Mouse (Mus musculus) embryo, embryonic 10.5 days (tissue): Measurements from ENCODE around the gene Ccm2.

ENCODE experiments used
- DNase-seq: peaks from one replicate; pipeline ENCODE4 v3.0.0-alpha.2; 2015; ENCODE audit warnings: low spot score

The Ccm2 gene

DNA sequence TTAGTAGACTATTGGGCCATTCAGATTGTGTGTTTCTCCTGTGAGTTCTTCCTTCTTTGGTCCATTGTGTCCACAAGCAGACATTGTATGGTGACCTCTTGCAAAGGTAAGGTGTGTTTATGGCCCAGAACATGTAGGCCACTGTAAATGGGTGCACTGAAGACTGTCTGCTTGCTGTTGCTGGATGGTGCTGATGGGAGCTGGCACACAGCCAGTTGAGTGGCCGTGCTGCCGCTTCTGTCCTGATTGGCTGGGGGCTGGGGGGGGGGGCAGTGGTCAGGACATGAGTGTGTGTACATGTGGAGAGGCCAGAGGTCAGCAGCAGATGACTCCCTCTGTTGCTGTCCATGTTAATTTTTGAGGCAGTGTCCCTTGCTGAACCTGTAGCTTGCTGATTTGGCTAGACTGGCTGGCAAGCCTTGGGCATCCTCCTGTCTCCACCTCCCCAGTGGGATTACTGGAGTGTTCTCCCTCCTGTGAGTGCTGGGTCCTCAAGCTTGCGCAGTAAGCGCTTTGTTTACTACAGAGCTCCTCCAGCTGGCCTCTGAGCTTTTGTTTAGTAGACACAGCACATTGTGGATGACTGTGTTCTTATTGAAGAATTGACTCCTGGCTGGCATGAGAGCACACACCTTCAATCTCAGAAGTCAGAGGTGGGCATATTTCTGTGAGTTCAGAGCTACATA is 33.5 kb downstream of the Ccm2 start:
- no peak for DNase-seq

DNA sequence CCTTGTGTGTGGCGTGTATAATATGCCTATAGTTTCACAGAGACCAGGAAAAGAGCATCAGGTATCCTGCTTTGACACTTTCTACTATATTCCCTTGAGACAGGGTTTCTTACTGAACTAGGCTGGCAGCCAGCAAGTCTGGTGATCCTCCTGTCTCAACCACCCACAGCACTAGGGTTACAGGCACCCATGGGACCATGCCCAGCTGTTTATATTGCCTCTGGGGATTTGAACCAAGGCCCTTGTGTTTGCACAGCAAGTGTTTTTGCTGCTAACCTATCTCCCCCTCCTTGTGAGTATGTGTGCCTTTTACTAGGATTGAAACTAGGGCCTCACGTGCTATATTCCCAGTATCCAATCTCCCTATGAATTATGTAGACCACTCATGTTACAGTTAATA is 34.9 kb downstream of the Ccm2 start:
- no peak for DNase-seq

DNA sequence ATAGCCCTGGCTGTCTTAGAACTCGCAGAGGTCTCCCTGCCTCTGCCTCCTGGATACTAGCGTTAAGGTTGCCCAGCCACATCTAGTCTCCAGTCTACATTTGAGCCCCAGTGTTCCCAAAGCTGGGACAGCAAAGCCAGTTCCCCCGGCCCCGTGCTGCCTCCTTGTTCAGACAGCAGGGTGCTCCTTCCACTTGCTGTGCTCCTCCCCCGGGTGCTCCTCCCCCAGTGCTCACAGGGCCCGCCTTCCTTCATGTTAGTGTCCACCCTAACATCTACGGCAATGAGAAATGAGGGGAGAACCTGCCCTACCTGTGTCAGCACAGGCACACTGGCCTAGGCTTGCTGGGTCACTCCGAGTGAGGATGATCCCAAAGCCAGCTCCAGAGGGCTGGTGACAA is 39.1 kb downstream of the Ccm2 start:
- DNase-seq, result no peak

DNA sequence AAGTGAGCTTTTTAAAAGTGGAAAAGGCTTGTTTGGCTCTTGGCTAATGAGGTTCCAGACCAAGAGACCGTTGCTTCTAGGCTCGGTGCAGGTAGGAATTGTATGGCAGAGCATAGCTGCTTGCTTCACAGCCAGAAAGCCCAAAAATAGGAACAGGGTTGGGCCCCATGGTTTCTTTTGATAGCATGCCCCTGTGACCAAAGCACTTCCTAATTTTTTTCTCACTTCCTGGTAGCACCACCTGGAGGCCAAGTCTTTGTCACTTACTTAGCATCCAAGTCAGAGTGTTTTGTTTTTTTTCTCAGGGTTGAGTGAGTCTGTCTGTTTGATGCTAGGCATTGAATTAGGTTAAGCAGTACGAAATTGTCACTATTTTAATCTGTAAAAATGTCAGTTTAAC is 40.0 kb downstream of the Ccm2 start:
- no peak for DNase-seq

DNA sequence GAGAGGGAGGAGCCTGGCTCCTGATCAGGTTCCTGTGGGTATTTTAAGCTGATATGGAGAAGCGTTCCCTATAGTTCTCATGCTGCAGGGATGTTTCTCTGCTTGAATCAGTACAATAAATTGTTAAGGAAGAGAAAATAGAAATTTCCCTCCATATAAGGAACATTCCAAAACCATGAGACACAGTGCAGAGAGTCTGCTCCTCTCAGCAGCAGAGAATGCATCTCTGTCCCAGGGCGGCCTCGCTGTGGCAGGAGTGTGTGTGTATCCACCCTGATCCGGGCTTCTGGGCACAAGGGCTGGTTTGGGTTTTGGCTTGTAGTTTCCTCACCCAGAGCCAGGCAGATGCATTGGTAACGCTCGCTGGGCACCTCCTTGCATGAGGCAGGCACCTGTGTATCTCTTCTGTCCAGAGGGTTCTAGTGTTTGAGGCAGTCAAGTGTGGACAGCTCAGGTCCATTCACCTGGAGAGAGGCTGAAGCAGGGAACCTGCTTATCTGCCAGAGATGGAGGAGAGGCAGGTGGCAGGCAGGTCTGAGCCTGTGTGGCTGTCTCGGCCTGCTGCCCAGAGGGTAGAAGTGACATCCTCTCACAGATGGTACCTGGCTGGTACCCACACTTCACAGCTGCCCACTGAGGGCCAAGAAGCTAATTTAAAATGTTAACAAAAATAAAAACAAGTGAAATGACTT is 40.7 kb downstream of the Ccm2 start:
- DNase-seq, result no peak

DNA sequence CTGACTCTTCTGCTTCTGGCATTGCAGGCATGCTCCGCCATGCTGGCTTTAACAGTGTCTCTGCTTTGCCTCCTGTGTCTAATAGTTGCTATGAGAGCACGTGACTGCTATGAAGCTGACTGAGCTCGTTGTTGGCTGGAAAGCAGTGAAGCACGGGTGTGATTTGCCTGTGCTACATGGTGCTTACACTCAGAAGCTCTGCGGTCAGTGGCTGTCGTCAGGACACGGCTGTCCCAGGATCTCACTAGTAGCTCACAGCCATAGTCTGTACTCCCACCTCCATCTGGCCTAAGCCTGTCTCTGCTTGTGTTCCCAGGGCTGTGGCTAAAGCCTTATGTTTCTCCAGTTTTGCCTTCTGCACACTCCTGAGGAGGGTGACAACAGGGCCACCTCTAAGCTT is 41.6 kb downstream of the Ccm2 start:
- no peak for DNase-seq

DNA sequence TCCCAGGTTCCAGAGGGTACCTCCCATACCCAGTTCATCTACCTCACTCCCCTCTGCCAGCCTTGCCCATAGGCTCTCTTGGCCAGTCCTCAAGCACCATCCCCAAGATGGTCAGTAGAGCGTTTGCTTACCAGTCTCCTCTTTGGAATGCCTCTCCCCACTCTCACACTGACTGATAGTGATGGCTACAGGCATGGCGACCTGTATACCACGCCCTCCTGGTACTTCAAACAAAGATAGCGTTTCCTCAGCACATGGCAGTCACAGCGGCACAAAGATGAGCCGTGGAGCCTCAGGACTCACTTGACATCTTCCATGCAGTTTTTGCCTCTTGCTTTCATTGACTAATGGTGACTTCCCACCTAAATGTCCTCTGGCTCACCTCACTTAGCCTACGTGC is 43.2 kb downstream of the Ccm2 start:
- no peak for DNase-seq

DNA sequence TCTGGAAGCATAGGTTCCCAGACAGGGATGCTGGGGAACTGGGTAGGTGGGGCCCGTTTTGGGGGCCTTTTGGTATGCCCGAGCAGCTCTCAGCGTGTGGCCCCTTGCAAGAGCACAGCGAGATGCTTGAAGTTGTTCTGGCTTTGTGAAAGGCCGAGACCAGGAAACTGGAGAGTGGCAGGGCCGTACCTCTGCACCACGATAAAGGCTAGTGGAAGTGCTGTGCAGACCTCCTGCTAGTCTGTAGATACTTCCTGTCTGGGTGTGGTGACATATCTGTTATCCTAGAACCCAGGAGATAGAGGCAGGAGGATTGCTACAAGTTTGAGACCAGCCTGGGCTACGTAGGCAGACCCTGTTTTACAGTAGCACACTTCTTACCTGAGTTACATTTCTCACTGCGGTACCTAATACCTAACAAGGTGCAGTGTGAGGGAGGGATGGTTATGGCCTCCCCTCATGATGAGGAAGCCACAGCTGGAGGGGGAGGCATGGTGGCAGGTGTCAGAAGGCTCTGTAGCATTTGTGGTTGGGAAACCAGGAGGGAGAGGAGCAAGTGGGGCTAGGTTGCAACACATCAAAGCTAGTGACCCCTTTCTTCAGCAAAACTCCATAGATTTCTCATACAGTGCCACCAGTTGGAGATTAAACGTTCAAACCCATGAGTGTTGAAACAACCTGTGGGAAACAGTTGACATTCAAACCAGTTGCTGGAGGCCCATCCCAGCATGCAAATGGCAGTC is 44.4 kb downstream of the Ccm2 start:
- DNase-seq, result no peak

DNA sequence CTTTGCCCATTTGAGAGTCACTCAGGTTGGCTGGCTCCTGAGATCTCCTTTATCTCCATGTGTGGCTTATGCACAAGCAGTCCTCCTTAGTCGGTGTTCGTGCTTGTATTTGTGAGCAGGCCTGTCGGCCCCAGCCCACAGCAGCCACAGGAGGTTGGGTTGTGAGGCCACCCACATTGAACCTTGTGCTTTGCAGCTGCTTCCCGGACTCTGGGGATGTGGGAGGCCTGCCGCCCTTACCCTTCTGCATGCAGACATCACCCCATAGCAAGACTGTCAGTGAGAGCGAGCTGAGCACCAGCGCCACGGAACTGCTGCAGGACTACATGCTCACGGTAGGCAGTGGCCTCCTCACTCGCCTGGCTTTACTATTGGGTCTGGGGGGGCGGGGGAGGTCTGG is 46.7 kb downstream of the Ccm2 start:
- DNase-seq, result no peak

DNA sequence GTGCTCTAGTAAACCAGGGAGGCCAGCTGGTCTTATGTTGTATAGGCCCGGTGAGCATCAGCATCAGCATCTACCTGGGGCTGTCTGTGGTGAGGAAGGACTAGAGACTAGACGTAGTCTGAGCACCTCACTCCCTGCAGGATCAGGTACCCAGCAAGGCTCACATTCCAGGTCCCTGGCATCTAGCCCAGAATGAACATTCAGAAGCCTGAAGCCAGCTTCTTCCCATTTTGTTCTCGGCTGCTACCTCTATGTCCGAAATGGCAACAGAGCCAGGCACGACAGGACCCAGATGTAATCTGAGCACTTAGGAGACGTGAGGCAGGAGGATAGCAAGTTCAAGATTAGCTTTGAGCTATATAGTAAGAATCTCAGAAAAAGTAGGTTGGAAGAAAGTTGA is 48.2 kb downstream of the Ccm2 start:
- DNase-seq, result no peak

DNA sequence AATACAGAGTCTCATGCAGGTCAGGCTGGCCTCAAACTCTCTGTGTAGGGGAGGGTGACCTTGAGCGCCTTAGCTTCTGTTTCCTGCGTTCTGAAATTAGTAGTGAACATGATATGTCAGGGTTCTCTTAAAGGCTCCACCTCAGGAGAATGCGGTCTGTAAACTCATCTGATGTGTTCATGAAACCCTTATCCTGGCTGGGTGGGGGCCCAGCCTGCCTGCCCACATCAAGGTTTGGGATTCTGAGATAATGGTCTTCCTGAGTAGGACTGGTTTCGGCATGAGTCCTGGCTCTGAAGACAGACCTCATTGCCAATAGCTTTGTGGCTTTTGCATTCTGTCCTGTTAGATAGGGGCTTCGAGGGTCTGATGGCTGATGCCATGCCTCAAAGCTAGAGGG is 48.7 kb downstream of the Ccm2 start:
- DNase-seq, result no peak

DNA sequence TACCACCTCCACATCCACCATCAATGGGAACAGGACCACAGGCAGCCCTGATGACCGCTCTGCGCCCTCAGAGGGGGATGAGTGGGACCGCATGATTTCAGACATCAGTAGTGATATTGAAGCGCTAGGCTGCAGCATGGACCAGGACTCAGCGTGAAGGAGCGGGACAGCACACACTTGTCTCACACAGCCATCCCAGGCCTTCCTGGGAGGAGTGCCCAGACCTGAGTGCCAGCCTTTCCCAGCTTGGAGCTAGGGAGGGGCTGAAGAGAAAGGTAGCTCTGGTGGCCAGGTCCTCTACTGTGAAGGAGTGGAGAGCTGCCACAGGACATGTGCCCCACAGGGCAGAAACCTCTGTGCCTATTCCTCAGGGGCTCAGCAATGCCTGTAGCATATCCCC is 49.5 kb downstream of the Ccm2 start:
- no peak for DNase-seq

DNA sequence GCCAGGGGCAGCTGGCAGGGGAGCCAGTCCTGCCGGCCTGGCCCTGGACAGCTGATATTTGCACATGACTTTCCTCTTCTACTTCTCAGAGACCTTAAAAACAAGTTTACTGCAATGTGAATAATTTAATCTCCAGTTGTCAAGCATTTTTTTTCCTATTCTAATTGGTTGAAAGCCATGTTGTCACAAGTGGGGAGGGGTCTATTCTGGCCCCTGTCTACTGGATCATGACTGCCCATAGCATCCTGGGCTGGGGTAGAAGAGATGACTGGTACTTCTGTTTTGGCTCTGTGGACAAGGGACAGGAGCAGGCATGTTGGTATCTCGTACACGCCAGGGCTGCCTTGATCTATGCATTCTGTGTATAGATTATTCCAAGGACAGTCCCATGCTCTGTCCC is 49.9 kb downstream of the Ccm2 start:
- no peak for DNase-seq

DNA sequence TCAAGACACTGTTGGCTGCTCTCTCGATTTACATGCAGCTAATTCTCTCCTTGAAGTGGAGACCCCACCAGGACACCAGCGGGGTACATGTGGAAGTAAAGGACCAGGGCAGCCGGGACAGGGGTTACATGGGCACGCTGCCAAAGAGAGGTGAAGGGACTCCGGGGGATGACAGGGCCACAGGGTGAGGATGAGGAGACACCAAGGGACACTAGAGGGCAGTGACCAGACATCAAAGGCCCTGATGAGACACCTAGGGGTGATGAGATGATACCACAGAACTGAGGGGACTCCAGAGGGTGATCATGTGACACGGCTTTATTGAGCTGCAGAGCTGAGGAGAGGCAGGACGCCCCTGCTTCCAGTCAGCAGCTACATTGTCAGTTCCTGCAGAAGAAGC is 50.8 kb downstream of the Ccm2 start:
- DNase-seq, result no peak

DNA sequence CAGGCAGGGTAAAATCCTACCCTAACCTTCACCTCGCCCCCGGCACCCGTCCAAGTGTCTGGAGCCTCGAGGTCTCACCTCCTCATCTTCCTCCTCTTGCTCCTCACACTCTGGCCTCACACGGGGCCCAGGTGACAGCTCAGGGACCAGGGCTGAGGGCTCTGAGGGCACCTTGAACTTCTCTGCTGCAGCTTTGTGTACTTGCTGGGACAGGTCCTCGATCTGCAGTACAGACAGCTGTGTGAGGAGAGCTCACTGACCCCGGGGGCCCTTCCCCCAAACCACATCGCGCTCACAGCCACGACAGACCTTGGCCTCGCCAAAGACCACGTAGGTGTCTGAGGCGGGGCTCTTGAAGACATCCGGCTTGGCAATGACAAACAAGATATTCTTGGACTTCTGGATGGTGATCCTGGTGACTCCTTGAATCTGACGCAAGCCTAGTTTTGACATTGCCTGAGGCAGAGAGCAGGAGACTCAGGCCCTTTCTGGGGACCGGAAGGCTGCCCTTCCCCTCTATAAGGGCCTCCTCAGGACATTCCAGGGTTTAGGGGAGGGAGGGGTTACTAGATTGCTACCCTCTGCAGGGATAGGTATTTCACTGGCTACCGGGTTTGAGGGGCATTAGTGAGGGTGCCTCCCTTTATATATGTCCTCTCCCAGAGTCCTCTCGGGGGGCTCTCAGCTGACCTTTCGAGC is 51.7 kb downstream of the Ccm2 start:
- no peak for DNase-seq

DNA sequence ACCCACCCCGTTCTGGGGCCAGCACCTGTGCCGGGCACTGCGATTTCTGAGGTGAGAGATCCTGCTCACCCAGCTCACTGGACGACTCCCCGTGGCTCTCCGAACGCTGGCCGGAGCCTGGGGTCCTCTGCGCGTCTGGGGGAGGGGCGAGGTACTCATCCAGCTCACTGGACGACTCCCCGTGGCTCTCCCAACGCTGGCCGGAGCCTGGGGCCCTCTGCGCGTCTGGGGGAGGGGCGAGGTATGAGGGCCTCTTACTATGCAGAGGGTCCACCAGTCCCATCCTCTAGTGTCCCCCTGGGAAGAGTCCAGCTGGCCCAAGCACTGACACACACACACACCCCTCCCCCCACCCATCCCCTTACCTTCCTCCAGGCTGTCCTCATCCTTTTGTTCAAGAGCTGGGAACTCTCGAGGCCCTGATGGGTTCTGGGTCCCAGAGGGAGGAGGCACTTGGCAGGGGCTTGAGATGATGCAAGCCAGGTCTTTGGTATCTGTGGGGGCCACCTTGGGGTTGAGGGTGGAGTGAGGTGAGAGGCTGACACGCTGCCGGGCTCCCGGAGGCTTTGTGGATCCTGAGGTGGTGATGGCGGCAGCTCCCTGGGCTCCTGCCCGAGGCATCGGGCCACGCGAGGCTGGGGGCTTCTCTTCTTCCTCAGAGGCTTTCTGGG is 52.5 kb downstream of the Ccm2 start:
- peak; percentile 40 for DNase-seq

DNA sequence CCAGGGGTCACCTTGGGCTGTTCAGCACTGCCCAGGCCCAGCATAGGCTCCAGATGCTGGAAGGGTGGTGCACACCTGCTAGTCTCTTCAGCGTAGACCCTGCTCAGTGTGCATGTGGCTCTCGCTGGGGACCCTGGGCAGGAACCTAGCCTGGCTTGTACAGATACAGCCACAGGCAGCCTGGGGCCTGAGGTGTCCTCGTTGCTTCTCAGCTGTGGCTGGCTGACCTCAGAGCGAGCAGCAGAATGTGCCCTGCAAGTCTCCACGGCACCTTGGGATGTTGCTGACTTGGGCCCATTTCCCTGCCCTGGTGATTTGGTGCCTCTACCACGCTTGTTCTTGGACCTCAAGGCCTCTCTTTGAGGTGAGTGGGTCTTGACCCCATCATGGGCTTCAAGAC is 53.1 kb downstream of the Ccm2 start:
- no peak for DNase-seq

DNA sequence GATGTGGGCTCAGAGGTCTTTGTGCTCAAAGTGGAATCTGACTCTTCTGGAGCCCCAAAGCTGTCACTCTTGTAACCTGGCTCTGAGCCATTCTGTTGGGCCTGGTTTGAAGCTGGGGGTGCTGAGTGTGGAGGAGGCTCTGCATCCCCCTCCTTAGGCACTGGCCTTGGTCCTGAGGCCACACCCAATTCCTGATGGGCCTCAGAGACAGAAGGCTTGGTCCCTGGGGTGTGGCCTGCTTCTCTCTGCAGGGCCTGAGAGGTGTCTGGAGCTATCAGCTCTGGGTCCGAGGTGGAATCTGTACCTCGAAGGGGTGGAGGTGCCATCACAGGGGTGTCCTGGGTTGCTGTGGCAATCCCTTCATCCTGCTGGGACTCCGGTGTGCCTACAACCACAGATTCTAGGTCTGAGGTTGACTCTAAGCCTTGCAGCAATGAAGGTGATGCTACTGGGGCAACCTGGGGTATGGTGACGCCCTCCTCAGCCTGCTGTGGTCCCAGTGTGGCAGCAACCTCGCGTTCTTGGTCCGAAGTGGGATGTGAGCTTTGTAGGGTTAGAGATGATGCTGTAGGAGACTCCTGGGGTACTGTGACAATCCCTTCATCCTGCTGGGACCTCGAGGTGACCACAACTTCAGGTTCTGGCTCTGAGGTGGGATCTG is 53.7 kb downstream of the Ccm2 start:
- DNase-seq, result no peak

DNA sequence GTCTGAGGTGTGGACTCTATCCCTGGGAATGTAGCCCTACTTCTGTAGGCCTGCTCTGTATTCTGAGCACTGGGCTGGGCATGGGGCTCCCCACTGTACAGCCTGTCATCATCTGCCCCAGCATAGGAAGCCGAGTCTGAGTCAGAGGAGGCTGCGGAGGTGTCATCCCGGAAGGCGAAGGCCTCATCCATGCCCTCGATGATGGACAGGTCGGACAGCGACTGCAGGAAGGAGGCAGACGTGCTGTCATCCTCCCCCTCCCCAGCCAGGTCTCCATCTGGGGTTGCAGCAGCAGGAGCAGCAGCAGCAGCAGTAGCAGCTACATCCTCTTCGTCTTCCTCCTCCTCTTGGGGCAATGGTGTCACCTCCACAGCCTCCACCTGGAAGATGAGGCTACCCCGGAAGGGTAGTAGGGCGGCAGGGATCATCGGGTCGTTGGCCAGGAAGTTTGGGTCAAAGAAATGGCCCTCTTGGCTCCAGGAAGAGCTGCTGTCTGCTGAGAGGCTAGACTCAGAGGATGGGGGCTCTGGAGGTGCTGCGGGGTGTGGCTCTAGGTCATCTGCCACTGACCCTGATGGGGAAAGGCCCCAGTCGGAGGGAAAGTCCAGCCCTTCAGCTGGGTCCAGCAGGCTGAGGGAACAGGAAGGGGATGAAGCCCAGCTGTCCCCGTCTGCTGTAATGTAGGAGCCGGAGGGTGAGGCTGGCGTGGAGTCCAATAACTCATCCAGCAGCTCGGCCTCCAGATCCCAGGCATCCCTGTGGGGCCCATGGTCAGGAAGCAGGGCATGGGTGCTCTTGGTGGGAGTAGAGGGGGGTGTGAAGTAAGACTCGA is 55.2 kb downstream of the Ccm2 start:
- no peak for DNase-seq

DNA sequence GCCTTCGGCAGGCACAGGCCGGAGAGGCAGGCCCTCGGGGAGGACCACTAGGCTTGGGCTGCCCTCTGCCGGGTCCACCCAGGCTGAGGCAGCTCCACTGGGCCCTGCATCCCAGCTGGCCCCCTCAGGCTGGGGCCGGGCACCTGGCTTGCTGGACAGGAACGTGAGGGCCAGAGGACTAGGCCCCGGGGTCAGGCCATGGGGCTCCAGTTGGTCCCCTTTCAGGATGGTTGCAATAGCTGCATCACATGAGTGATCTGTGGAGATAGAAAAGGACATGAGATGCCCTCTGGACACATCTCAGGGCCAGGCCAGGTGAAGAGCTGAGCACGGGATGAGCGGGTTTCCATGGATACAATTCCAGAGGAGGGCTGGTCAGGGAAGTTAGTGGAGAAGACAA is 56.0 kb downstream of the Ccm2 start:
- DNase-seq, result no peak

DNA sequence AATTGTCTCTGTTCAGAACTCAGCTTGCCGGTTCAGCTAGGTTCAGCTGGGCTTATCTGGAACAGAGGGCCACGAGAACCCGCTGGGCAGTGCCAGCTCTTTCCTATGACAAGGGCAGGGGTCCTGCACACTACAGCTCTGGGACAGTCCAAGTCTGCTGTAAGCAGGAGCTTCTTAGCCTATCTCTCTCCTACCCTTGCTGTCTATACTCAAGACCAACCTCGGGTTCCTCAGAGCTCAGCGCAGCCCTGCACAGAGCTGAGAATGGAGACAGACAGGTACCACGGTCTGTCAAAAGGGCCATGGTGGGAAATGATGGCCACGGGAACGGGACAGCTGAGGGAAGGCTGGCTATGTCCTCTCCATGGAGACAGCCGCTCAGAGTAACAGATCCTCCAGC is 56.5 kb downstream of the Ccm2 start:
- no peak for DNase-seq
